Mouse (Mus musculus): ENCODE measurements around the gene Camta1. TPM values are rescaled to one million over a fixed set of nuclear protein-coding genes. Genes with fewer than 3 reads are reported as not detected.

The Camta1 gene
- polyA plus RNA-seq, 1 experiment from 2014 or later: 86.8 TPM

GRCm38 (mm10) chr4:151900735-151901134 is 39.1 kb upstream of the Camta1 start:
- no peak overlapping the region for H3K9ac ChIP-seq (replicated peaks; ENCODE audit: low read depth, low read length)
- no peak for ATAC-seq (ENCODE audit: insufficient number of reproducible peaks, insufficient read depth, low FRiP score, low read depth)

GRCm38 (mm10) chr4:151899707-151900384 is 38.2 kb upstream of the Camta1 start:
- Histone ChIP-seq H3K36me3 (ENCODE audit: control insufficient read depth, insufficient read depth, low read length) (no peaks in the 10 kb centered on the region), H3K27ac (ENCODE audit: low read length) (no peak overlapping the region), H3K4me2 (replicated peaks; ENCODE audit: low read depth, low read length) (no peak overlapping the region)

More at GRCm38 (mm10) chr4:151900735-151901134, 39.1 kb upstream of the Camta1 start:
- Histone ChIP-seq H3K4me2 (replicated peaks; ENCODE audit: low read depth, low read length) (no peak overlapping the region), H3K36me3 (ENCODE audit: control insufficient read depth, insufficient read depth, low read length) (no peaks in the 10 kb centered on the region), H3K27ac (ENCODE audit: low read length) (no peak overlapping the region), H3K27me3 (ENCODE audit: control insufficient read depth, insufficient read depth, low read length) (no peaks in the 10 kb centered on the region), H3K4me3 (ENCODE audit: low read depth, low read length) (no peak overlapping the region), H3K9me3 (ENCODE audit: control insufficient read depth, low read depth, low read length) (no peaks in the 10 kb centered on the region), H3K4me1 (ENCODE audit: control insufficient read depth, insufficient read depth, low read length) (no peaks in the 10 kb centered on the region)
- 80% methylated on average over 6 of the region's 6 CpGs for WGBS

GRCm38 (mm10) chr4:151898600-151899245 is 37.0 kb upstream of the Camta1 start:
- no peaks in the 10 kb centered on the region for H3K27me3 ChIP-seq (ENCODE audit: control insufficient read depth, insufficient read depth, low read length)
- WGBS: 49% methylated on average over 13 of the region's 13 CpGs
- no peak overlapping the region for H3K9ac ChIP-seq (replicated peaks; ENCODE audit: low read depth, low read length)
- H3K9me3 ChIP-seq (ENCODE audit: control insufficient read depth, low read depth, low read length): no peaks in the 10 kb centered on the region
- ATAC-seq (ENCODE audit: insufficient number of reproducible peaks, insufficient read depth, low FRiP score, low read depth): no peak
- no peak overlapping the region for H3K27ac ChIP-seq (ENCODE audit: low read length)
- no peak overlapping the region for H3K4me2 ChIP-seq (replicated peaks; ENCODE audit: low read depth, low read length)
- H3K36me3 ChIP-seq (ENCODE audit: control insufficient read depth, insufficient read depth, low read length): no peaks in the 10 kb centered on the region
- H3K4me3 ChIP-seq (ENCODE audit: low read depth, low read length): no peak overlapping the region
- no peaks in the 10 kb centered on the region for H3K4me1 ChIP-seq (ENCODE audit: control insufficient read depth, insufficient read depth, low read length)

More at GRCm38 (mm10) chr4:151899707-151900384, 38.2 kb upstream of the Camta1 start:
- no peak overlapping the region for H3K9ac ChIP-seq (replicated peaks; ENCODE audit: low read depth, low read length)
- 65% methylated on average over 11 of the region's 11 CpGs for WGBS
- H3K4me3 ChIP-seq (ENCODE audit: low read depth, low read length): no peak overlapping the region
- H3K4me1 ChIP-seq (ENCODE audit: control insufficient read depth, insufficient read depth, low read length): no peaks in the 10 kb centered on the region
- no peaks in the 10 kb centered on the region for H3K27me3 ChIP-seq (ENCODE audit: control insufficient read depth, insufficient read depth, low read length)
- no peak for ATAC-seq (ENCODE audit: insufficient number of reproducible peaks, insufficient read depth, low FRiP score, low read depth)
- H3K9me3 ChIP-seq (ENCODE audit: control insufficient read depth, low read depth, low read length): no peaks in the 10 kb centered on the region

DNA sequence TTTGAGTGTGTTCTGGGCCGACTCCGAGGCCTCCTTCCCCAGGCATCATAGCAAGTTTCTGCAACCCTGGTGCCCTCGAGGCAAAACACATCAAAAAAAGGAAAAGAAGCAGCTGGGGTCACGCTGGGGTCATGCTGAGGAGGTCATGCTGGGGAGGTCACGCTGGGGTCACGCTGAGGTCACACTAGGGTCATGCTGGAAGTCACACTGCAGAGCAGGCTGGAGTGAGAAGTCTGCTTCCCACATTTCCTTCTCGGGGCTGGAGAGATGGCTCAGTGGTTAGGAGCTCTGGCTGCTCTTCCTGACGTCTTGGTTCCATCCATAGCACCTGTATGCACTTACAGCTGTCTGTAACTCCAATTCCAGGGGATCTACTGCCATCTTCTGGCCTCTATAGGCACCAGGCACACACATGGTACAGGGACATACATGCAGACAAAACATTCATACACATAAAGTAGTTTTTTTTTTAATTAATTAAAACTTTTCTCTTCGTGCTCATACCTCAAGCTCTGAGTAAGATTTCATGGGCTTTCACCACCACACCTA is 35.5 kb upstream of the Camta1 start:
- no peak overlapping the region for H3K9ac ChIP-seq (replicated peaks; ENCODE audit: low read depth, low read length)
- no peak overlapping the region for H3K4me2 ChIP-seq (replicated peaks; ENCODE audit: low read depth, low read length)
- no peaks in the 10 kb centered on the region for H3K9me3 ChIP-seq (ENCODE audit: control insufficient read depth, low read depth, low read length)
- WGBS: 71% methylated on average over 9 of the region's 9 CpGs
- H3K4me1 ChIP-seq (ENCODE audit: control insufficient read depth, insufficient read depth, low read length): no peaks in the 10 kb centered on the region
- no peaks in the 10 kb centered on the region for H3K27me3 ChIP-seq (ENCODE audit: control insufficient read depth, insufficient read depth, low read length)
- no peak overlapping the region for H3K27ac ChIP-seq (ENCODE audit: low read length)
- H3K36me3 ChIP-seq (ENCODE audit: control insufficient read depth, insufficient read depth, low read length): no peaks in the 10 kb centered on the region
- H3K4me3 ChIP-seq (ENCODE audit: low read depth, low read length): no peak overlapping the region
- no peak for ATAC-seq (ENCODE audit: insufficient number of reproducible peaks, insufficient read depth, low FRiP score, low read depth)

DNA sequence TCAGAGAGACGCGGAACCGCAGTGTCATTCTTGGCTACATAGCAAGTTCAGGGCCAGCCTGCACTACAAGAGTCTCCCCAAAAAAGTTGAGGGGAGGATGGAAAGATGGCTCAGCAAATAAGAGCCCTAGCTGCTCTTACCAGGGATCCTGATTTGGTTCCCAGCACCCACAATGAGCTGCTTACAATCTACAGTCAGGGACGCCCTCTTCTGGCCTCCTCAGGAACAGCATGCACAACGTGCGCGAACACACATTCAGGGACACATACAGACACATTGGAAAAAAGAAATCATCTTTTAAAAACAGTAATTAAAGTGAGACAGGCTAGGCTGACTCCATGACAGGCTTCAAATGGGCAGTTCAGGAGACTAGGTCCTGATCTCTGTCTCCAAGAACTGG is 33.9 kb upstream of the Camta1 start:
- no peak overlapping the region for H3K4me2 ChIP-seq (replicated peaks; ENCODE audit: low read depth, low read length)
- no peaks in the 10 kb centered on the region for H3K4me1 ChIP-seq (ENCODE audit: control insufficient read depth, insufficient read depth, low read length)
- no peak for ATAC-seq (ENCODE audit: insufficient number of reproducible peaks, insufficient read depth, low FRiP score, low read depth)
- H3K9me3 ChIP-seq (ENCODE audit: control insufficient read depth, low read depth, low read length): no peaks in the 10 kb centered on the region
- WGBS: 86% methylated on average over 7 of the region's 7 CpGs
- no peaks in the 10 kb centered on the region for H3K27me3 ChIP-seq (ENCODE audit: control insufficient read depth, insufficient read depth, low read length)
- no peak overlapping the region for H3K4me3 ChIP-seq (ENCODE audit: low read depth, low read length)
- H3K27ac ChIP-seq (ENCODE audit: low read length): no peak overlapping the region
- no peaks in the 10 kb centered on the region for H3K36me3 ChIP-seq (ENCODE audit: control insufficient read depth, insufficient read depth, low read length)
- H3K9ac ChIP-seq (replicated peaks; ENCODE audit: low read depth, low read length): no peak overlapping the region

- no peak overlapping the region for H3K4me2 ChIP-seq (replicated peaks; ENCODE audit: low read depth, low read length)
- ATAC-seq (ENCODE audit: insufficient number of reproducible peaks, insufficient read depth, low FRiP score, low read depth): no peak
- H3K4me3 ChIP-seq (ENCODE audit: low read depth, low read length): no peak overlapping the region
- 90% methylated on average over 12 of the region's 12 CpGs for WGBS
- no peaks in the 10 kb centered on the region for H3K27me3 ChIP-seq (ENCODE audit: control insufficient read depth, insufficient read depth, low read length)
- H3K36me3 ChIP-seq (ENCODE audit: control insufficient read depth, insufficient read depth, low read length): no peaks in the 10 kb centered on the region
- H3K4me1 ChIP-seq (ENCODE audit: control insufficient read depth, insufficient read depth, low read length): no peaks in the 10 kb centered on the region
- H3K9me3 ChIP-seq (ENCODE audit: control insufficient read depth, low read depth, low read length): no peaks in the 10 kb centered on the region
- H3K27ac ChIP-seq (ENCODE audit: low read length): no peak overlapping the region
- no peak overlapping the region for H3K9ac ChIP-seq (replicated peaks; ENCODE audit: low read depth, low read length)
Observed at GRCm38 (mm10) chr4:151894926-151895325, 33.2 kb upstream of the Camta1 start.

DNA sequence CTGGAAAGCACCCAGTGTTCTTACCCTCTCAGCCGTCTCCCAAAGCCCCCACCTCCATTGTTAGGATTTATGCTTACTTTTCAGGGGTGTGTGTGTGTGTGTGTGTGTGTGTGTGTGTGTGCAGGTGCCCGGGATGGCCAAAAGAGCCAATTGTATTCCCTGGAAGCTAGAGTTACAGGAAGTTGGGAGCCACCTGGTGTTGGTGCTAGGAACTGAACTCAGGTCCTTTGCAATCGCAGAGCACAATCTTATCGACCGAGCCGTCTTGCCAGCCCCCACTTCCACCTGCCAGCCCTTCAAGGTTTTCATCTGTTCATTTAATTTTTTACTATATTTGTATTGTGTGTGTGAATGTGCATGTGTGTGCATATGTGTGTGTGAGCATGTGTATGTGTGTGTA is 31.6 kb upstream of the Camta1 start:
- no peaks in the 10 kb centered on the region for H3K9me3 ChIP-seq (ENCODE audit: control insufficient read depth, low read depth, low read length)
- ATAC-seq (ENCODE audit: insufficient number of reproducible peaks, insufficient read depth, low FRiP score, low read depth): no peak
- no peaks in the 10 kb centered on the region for H3K4me1 ChIP-seq (ENCODE audit: control insufficient read depth, insufficient read depth, low read length)
- H3K9ac ChIP-seq (replicated peaks; ENCODE audit: low read depth, low read length): no peak overlapping the region
- WGBS: 70% methylated on average over 6 of the region's 6 CpGs
- no peaks in the 10 kb centered on the region for H3K36me3 ChIP-seq (ENCODE audit: control insufficient read depth, insufficient read depth, low read length)
- no peak overlapping the region for H3K27ac ChIP-seq (ENCODE audit: low read length)
- H3K4me3 ChIP-seq (ENCODE audit: low read depth, low read length): no peak overlapping the region
- no peaks in the 10 kb centered on the region for H3K27me3 ChIP-seq (ENCODE audit: control insufficient read depth, insufficient read depth, low read length)
- H3K4me2 ChIP-seq (replicated peaks; ENCODE audit: low read depth, low read length): no peak overlapping the region

DNA sequence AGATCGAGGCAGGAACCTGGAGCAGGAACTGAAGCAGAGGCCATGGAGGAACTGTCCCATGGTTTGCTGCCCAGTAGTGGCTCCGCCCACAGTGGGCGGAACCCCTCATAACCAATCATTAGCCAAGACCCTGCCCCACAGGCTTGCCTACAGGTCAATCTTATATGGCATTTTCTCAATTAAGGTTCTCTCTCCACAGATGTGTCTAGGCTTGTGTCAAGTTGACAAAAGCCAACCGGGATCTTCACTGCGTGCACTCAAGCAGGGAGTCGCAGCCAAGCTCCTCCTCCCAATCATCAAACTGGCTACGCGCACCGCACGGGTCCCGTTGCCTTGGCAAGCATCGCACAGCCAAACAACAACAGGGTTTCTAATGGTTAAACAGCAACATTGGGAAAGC is 19.9 kb upstream of the Camta1 start:
- WGBS: 90% methylated on average over 12 of the region's 12 CpGs
- no peak for ATAC-seq (ENCODE audit: insufficient number of reproducible peaks, insufficient read depth, low FRiP score, low read depth)
- no peak overlapping the region for H3K27ac ChIP-seq (ENCODE audit: low read length)
- H3K4me3 ChIP-seq (ENCODE audit: low read depth, low read length): no peak overlapping the region
- no peaks in the 10 kb centered on the region for H3K27me3 ChIP-seq (ENCODE audit: control insufficient read depth, insufficient read depth, low read length)
- H3K9ac ChIP-seq (replicated peaks; ENCODE audit: low read depth, low read length): no peak overlapping the region
- H3K4me1 ChIP-seq (ENCODE audit: control insufficient read depth, insufficient read depth, low read length): no peaks in the 10 kb centered on the region
- no peaks in the 10 kb centered on the region for H3K36me3 ChIP-seq (ENCODE audit: control insufficient read depth, insufficient read depth, low read length)
- no peak overlapping the region for H3K4me2 ChIP-seq (replicated peaks; ENCODE audit: low read depth, low read length)
- no peaks in the 10 kb centered on the region for H3K9me3 ChIP-seq (ENCODE audit: control insufficient read depth, low read depth, low read length)

Measured in stomach, embryonic 14.5 days (tissue).